Mouse (Mus musculus) spleen, adult 18-20 months (tissue): ENCODE data around the gene Egr4.

ENCODE experiments used
- DNase-seq, 2 experiments: peaks; one replicate each; pipeline ENCODE4 v3.0.0; 2022; ENCODE audit warnings: mixed read lengths in 2 of 2

Gene Egr4

GRCm38 (mm10) chr6:85513531-85513910 lies at the start of gene Egr4:
Gene Egr4, minus strand, starts transcription at chr6:85513589.
- DNase-seq = peak in 1 of 2 experiments; percentile 3

GRCm38 (mm10) chr6:85562374-85562773 lies 49.0 kb upstream of the Egr4 start:
- DNase-seq = no peak

- no peak for DNase-seq
These were observed 34.3 kb upstream of the Egr4 start for GRCm38 (mm10) chr6:85547642-85548041.

GRCm38 (mm10) chr6:85544251-85544881 lies 31.0 kb upstream of the Egr4 start:
- no peak for DNase-seq

- no peak for DNase-seq
These were observed 30.2 kb upstream of the Egr4 start for GRCm38 (mm10) chr6:85543351-85544175.

GRCm38 (mm10) chr6:85522825-85523224 lies 9.4 kb upstream of the Egr4 start:
- no peak for DNase-seq

GRCm38 (mm10) chr6:85522026-85522425 lies 8.6 kb upstream of the Egr4 start:
- DNase-seq = no peak

GRCm38 (mm10) chr6:85518091-85518693 lies 4.8 kb upstream of the Egr4 start:
- no peak for DNase-seq

GRCm38 (mm10) chr6:85515941-85516340 lies 2.6 kb upstream of the Egr4 start:
- no peak for DNase-seq

- DNase-seq = no peak
These were observed 535 bp downstream of the Egr4 start for GRCm38 (mm10) chr6:85512577-85513530.

GRCm38 (mm10) chr6:85512056-85512440 lies 1.3 kb downstream of the Egr4 start:
- no peak for DNase-seq

GRCm38 (mm10) chr6:85511286-85512055 lies 1.9 kb downstream of the Egr4 start:
- DNase-seq = no peak

- DNase-seq = peak in 1 of 2 experiments; percentile 7
These were observed 2.9 kb downstream of the Egr4 start for GRCm38 (mm10) chr6:85510476-85510875.

- DNase-seq = no peak
These were observed 4.8 kb downstream of the Egr4 start for GRCm38 (mm10) chr6:85508602-85509001.

- no peak for DNase-seq
These were observed 8.5 kb downstream of the Egr4 start for GRCm38 (mm10) chr6:85504908-85505307.

GRCm38 (mm10) chr6:85502911-85503250 lies 10.5 kb downstream of the Egr4 start, which contains the start of gene Fbxo41:
Gene Fbxo41, minus strand, starts transcription at chr6:85502994.
- no peak for DNase-seq

- no peak for DNase-seq
These were observed 11.1 kb downstream of the Egr4 start for GRCm38 (mm10) chr6:85502103-85502910.

GRCm38 (mm10) chr6:85501571-85502102 lies 11.8 kb downstream of the Egr4 start:
- DNase-seq = no peak

- no peak for DNase-seq
These were observed 13.0 kb downstream of the Egr4 start for GRCm38 (mm10) chr6:85500416-85500815.

- DNase-seq = no peak
These were observed 15.2 kb downstream of the Egr4 start for GRCm38 (mm10) chr6:85498147-85498546.

- DNase-seq = no peak
These were observed 16.4 kb downstream of the Egr4 start for GRCm38 (mm10) chr6:85496976-85497375.
